Mouse (Mus musculus): ENCODE results near the gene Tsen54.

Tsen54 gene

GRCm38 (mm10) chr11:115805005-115805404, 9.5 kb upstream of the Tsen54 start:
- no peak for DNase-seq

DNA sequence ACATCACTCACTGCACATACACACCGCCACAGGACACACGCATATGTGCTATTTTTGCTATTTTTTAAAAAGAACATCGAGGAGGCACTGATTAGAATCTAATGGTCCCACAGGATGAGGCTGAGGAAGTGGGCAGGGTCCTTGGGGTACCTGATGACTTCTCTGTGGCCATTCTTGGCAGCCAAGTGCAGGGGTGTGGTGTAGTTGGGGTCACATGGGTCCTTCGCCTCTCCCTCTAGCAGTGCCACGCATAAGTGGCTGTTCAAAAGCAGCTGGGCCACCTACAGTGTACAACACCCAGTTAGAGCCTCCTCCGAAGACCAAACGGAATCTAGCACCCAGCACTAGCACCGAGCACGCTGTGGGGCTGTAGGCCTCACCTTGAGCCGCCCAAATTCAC, 8.4 kb upstream of the Tsen54 start:
- DNase-seq, result no peak

GRCm38 (mm10) chr11:115807306-115807705, 7.2 kb upstream of the Tsen54 start:
- no peak for DNase-seq

GRCm38 (mm10) chr11:115807971-115808370, 6.6 kb upstream of the Tsen54 start:
- no peak for DNase-seq

GRCm38 (mm10) chr11:115808696-115809310, 5.7 kb upstream of the Tsen54 start:
- no peak for DNase-seq

GRCm38 (mm10) chr11:115809311-115809781, 5.2 kb upstream of the Tsen54 start:
- no peak for DNase-seq

DNA sequence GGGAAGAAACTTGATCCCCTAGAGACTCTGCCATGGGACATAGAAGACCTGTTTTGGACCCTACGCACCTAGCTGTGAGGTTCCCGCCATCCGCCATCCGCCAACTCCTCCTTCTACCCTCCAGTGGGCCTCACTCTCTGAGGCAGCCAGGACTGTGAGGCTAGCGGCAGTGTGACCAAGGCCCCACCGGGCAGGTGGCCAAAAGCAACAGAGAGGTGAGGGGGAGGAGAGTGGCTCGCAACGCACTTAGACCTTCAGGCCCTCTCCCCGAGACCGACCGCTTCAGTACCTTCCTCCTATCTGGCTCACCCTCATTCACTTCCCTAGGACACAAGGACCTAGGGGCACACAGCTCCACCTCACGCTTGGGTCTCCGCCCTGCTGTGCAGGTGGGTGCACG, 4.1 kb upstream of the Tsen54 start:
- no peak for DNase-seq

GRCm38 (mm10) chr11:115811381-115812093, 3.0 kb upstream of the Tsen54 start:
- DNase-seq, result no peak

GRCm38 (mm10) chr11:115812095-115812494, 2.4 kb upstream of the Tsen54 start:
- no peak for DNase-seq

DNA sequence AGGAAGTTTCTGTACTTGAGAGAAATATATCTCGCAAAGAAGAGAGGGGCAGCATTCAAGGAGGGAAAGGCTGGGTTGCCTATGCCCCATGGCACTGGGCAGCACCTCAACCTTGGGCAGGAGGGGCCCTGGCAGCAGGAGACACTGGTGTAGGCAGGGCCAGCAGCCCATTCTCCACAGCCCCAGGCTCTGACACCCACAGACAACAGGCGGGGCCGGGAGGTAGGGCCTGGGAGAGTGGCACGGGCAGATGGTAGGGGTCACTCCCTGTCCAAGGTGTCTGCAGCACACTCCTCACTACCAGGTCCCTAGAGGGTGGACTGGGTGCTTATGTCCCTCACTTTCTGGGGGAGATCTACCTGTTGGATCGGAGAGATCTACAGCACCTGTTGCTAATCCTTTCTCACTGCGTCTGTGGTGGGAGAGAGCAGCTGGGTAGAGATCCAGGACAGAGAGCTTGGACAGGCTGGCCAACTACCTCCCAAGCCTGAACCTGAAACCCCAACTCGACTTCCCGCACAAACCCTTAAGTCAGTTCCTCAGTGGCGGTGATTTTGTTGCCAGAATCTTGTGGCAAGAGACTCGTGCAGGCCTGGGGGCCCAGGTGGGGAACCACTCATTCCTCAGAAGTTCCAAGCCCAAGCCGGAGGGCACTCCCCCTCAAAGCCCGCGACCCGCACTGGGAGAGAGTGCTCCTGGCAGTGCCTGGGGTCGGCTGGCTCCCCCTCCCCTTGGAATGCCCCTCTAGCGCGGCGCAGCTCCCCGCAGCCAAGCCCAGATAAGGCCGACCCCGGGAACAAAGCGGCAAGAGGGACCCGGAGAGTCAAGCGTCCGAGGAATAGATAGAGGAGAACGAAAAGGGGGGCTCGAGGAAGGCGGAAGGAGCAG, 1.7 kb upstream of the Tsen54 start:
- DNase-seq, result peak in 1 of 2 experiments; percentile 8

GRCm38 (mm10) chr11:115813507-115814296, 822 bp upstream of the Tsen54 start, which contains the start of gene Caskin2:
Gene Caskin2, minus strand, starts transcription at chr11:115813639.
- peak; percentile 96 for DNase-seq

GRCm38 (mm10) chr11:115817331-115817730, 2.8 kb downstream of the Tsen54 start:
- DNase-seq, result no peak

DNA sequence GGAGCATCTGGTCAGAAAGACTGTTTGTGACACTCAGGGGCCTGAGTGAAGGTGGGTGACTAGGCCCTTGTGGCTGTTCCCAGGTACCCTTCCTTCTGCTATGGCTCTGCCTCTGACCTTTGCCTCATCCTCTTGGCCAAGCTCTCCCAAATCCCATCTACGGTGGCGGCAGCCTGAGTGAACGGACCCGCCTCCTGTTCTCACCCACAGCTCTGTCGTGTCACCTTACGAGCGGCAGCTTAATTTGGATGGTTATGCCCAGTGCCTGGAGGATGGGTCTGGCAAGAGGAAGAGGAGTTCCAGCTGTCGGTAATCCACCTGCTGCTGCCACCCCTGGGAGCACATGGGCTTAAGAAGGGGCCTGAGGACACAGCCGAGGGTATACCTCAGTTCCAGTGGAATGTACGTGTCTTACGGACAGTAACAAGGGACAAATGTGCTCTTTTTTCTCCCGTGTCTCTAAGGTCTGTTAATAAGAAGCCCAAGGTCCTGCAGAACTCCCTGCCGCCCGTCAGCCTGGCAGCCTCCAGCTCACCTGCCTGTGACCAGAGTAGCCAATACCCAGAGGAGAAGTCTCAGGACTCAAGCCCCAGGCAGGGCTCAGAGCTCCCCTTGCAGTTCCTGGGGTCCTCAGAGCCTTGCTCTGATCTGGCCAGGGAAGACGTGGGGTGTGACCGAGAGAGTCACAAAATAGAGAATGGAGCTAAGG, 5.5 kb downstream of the Tsen54 start:
- DNase-seq, result no peak

DNA sequence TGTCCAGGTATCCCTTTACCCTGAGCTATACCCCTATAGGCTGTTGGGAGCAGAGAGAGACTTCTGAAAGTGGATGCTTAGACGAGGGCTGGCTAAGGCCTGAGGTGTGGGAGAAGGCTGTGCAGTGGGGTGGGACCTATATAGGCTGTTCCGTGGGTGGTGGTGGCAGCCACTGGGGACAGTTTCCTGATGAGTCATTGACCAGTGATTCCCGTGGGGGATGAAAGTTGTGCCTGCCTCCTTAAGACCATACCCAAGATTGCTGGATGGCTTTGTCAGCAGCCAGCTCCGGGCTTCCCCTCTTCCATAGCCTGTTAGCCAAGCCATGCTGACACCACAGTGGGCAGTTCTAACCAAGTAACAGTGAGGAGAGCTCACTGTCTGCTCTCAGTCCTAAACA, 6.5 kb downstream of the Tsen54 start:
- DNase-seq, result no peak

GRCm38 (mm10) chr11:115823774-115824740, 9.5 kb downstream of the Tsen54 start, which contains the start of gene Llgl2:
Gene Llgl2, plus strand, starts transcription at chr11:115824049.
- peak; percentile 88 for DNase-seq

- DNase-seq, result no peak
These were observed 10.3 kb downstream of the Tsen54 start for GRCm38 (mm10) chr11:115824813-115825212.

- no peak for DNase-seq
These were observed 12.0 kb downstream of the Tsen54 start for GRCm38 (mm10) chr11:115826487-115826886.

DNA sequence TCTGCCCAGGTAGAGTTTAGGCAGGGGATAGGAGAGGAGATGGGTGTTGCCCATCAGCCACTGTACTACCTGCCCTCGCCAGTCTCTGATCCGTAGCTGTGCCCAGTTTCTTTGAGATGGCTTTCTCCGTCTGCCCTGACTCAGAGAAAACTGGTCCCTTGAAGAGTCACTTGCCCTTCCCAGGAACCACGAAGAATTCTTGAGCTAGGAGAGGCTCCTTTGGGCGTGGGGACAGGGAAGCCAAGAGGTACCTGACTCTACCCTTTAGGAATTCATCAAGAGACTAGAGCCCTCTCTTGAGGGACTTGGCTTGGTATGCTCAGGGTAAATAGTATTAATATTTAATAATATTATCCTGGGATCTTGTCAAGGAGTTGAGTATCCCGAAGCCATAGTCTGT, 13.1 kb downstream of the Tsen54 start:
- DNase-seq, result no peak

DNA sequence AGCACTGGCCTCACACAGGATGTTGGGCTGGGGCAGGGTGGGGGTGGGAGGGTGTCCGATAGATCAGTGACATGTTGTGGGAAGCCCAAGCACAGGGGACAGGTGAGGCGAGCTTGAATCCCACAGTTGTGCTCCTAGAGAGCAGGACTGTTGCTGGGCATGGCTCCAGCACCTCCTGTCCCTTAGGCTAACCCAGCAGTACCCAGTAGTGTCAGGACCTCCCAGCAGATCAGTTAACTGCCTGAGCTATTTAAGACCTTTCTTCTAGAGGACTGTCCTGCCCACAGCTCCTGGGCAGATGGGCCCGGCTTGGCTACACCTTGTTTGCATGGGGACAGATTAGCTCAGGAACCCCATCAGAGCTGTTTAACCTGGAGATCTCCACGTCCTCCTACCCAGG, 14.5 kb downstream of the Tsen54 start:
- DNase-seq, result no peak

- DNase-seq, result no peak
These were observed 16.2 kb downstream of the Tsen54 start for GRCm38 (mm10) chr11:115830550-115831325.
